Mouse (Mus musculus): Measurements from ENCODE around the gene 1110017D15Rik. TPM values are rescaled to one million over a fixed set of nuclear protein-coding genes. Genes with fewer than 3 reads are reported as not detected.

Gene 1110017D15Rik
- polyA plus RNA-seq, 2 experiments: 0.44 to 0.78 TPM

DNA sequence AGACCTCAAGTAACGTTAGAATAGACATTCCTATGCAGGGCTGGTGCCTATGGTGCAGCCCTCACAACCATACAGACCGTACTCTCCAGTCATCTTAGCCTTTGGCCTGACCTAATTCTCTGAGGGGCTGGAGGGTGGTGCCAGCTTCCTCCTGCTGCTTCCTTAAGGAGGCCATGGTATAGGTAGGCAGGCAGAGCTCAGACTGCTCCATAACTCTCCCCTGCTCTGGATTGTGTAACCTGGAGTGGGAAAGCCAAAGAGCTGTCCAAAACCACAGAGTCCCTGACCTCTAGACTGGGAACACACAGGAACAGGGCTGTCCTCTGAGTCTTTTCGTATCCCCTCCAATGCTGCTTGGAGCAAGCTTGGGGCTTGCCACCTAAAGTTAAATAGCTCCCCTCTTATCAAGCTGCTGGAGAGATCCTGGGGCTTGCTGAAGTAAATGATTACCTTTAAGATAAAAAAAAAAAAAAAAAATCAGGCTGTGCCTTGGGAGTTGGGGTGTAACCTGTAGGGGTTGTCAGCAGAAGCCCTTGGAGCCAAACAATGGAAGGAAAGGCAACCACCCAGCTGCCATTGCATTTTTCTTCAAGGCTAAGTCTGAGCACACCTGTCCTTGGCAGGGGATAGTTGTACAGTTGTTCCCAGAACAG, 23.5 kb downstream of the 1110017D15Rik start:
- Histone ChIP-seq H3K4me2 (replicated peaks; ENCODE audit: low read depth, low read length, severe bottlenecking) (no peak overlapping the region), H3K36me3 (ENCODE audit: control insufficient read depth, insufficient read depth, low read length) (no peaks in the 10 kb centered on the region), H3K9ac (ENCODE audit: low read depth, low read length, severe bottlenecking) (no peak overlapping the region), H3K27me3 (ENCODE audit: control insufficient read depth, insufficient read depth, low read length) (peaks cover 24% of the 10 kb centered on the region), H3K4me1 (ENCODE audit: control insufficient read depth, insufficient read depth, low read length) (peaks cover 10% of the 10 kb centered on the region; the same call in 1 of the 2 replicates), H3K9me3 (ENCODE audit: control insufficient read depth, low read length) (no peaks in the 10 kb centered on the region), H3K4me3 (replicated peaks; ENCODE audit: low read length) (no peak overlapping the region), H3K27ac (replicated peaks; ENCODE audit: low read depth, low read length) (no peak overlapping the region)
- WGBS: 88% methylated on average over 3 of the region's 3 CpGs
- TF ChIP-seq POLR2A (IDR thresholded peaks at IDR 0.05; ENCODE audit: borderline replicate concordance, extremely low read depth, insufficient read depth, insufficient read length): no peak
- no peak for DNase-seq (ENCODE audit: low spot score)
- no peak for ATAC-seq (ENCODE audit: low FRiP score, low read depth)

DNA sequence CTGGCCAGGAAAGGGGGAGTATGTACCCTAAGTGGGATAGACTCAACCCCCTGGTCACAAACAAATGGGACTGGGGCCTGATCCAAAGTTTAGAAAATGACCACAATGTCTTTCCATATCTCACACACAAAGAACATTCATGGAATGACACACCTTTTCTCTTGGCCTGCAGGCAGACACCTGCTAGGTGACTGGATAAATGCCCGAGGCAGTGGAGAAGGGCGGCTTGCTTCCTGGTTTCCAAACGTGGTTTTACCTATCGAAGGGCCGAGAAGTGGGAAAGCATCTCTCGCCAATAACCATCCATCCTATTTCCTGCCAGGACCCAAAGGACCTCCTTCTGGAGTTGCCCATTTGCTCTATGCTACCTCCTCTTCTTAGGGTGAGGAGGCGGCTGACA, 24.2 kb downstream of the 1110017D15Rik start:
- TF ChIP-seq POLR2A (IDR thresholded peaks at IDR 0.05; ENCODE audit: borderline replicate concordance, extremely low read depth, insufficient read depth, insufficient read length): no peak
- Histone ChIP-seq H3K9me3 (ENCODE audit: control insufficient read depth, low read length) (no peaks in the 10 kb centered on the region), H3K36me3 (ENCODE audit: control insufficient read depth, insufficient read depth, low read length) (no peaks in the 10 kb centered on the region), H3K4me1 (ENCODE audit: control insufficient read depth, insufficient read depth, low read length) (peaks cover 5% of the 10 kb centered on the region; the same call in 1 of the 2 replicates), H3K9ac (ENCODE audit: low read depth, low read length, severe bottlenecking) (no peak overlapping the region), H3K27me3 (ENCODE audit: control insufficient read depth, insufficient read depth, low read length) (peaks cover 17% of the 10 kb centered on the region), H3K4me3 (replicated peaks; ENCODE audit: low read length) (no peak overlapping the region), H3K27ac (replicated peaks; ENCODE audit: low read depth, low read length) (no peak overlapping the region), H3K4me2 (replicated peaks; ENCODE audit: low read depth, low read length, severe bottlenecking) (no peak overlapping the region)
- ATAC-seq (ENCODE audit: low FRiP score, low read depth) (no peak), DNase-seq (ENCODE audit: low spot score) (no peak)
- 84% methylated on average over 7 of the region's 7 CpGs for WGBS

DNA sequence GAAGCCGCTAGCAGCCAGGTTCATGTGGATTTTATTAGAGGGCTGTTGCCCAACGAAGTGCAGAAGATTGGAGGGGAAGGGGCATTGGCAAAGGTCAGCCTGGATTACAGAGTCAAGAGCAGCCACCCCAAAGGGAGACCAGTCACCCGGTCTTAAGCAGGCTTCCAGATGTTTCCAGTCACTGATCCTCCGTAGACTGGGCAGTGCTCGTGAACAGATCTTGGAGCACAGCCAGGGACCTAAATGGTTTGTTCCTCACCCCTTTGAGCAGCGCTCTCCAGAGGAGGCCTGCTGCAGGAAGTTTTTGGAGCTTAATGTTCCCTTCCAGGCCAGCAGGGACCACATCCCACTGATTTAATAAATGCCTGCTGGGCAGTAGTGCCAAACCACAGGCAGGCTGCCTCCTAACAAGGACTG, 35.5 kb downstream of the 1110017D15Rik start:
- peak overlapping the region; percentile 1; the same call in 1 of the 2 replicates for H3K4me2 ChIP-seq (replicated peaks; ENCODE audit: low read depth, low read length, severe bottlenecking)
- no peak for TF ChIP-seq POLR2A (IDR thresholded peaks at IDR 0.05; ENCODE audit: borderline replicate concordance, extremely low read depth, insufficient read depth, insufficient read length)
- H3K27me3 ChIP-seq (ENCODE audit: control insufficient read depth, insufficient read depth, low read length): no peaks in the 10 kb centered on the region
- H3K9ac ChIP-seq (ENCODE audit: low read depth, low read length, severe bottlenecking): no peak overlapping the region
- H3K27ac ChIP-seq (replicated peaks; ENCODE audit: low read depth, low read length): peak overlapping the region; percentile 44; the same call in 1 of the 2 replicates
- DNase-seq (ENCODE audit: low spot score): peak; percentile 83
- ATAC-seq (ENCODE audit: low FRiP score, low read depth): peak; percentile 79
- H3K4me3 ChIP-seq (replicated peaks; ENCODE audit: low read length): no peak overlapping the region
- H3K9me3 ChIP-seq (ENCODE audit: control insufficient read depth, low read length): no peaks in the 10 kb centered on the region
- no peaks in the 10 kb centered on the region for H3K36me3 ChIP-seq (ENCODE audit: control insufficient read depth, insufficient read depth, low read length)
- peaks cover 12% of the 10 kb centered on the region for H3K4me1 ChIP-seq (ENCODE audit: control insufficient read depth, insufficient read depth, low read length)
- 17% methylated on average over 6 of the region's 6 CpGs for WGBS

DNA sequence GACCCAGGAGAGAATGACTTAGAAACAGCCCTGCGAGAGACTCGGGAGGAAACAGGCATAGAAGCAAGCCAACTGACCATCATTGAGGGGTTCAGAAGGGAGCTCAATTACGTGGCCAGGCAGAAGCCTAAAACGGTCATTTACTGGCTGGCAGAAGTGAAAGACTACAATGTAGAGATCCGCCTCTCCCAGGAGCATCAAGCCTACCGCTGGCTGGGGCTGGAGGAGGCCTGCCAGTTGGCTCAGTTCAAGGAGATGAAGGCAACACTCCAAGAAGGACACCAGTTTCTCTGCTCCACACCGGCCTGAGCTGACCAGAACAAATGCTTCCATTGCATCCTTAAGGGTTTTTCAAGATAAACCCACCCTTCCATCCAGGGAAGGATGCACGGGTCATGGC, 36.9 kb downstream of the 1110017D15Rik start:
- no peaks in the 10 kb centered on the region for H3K36me3 ChIP-seq (ENCODE audit: control insufficient read depth, insufficient read depth, low read length)
- no peak overlapping the region for H3K27ac ChIP-seq (replicated peaks; ENCODE audit: low read depth, low read length)
- ATAC-seq (ENCODE audit: low FRiP score, low read depth) (no peak), DNase-seq (ENCODE audit: low spot score) (no peak)
- H3K4me1 ChIP-seq (ENCODE audit: control insufficient read depth, insufficient read depth, low read length): peaks cover 12% of the 10 kb centered on the region
- H3K9ac ChIP-seq (ENCODE audit: low read depth, low read length, severe bottlenecking): no peak overlapping the region
- H3K9me3 ChIP-seq (ENCODE audit: control insufficient read depth, low read length): no peaks in the 10 kb centered on the region
- H3K4me3 ChIP-seq (replicated peaks; ENCODE audit: low read length): no peak overlapping the region
- H3K4me2 ChIP-seq (replicated peaks; ENCODE audit: low read depth, low read length, severe bottlenecking): no peak overlapping the region
- 79% methylated on average over 8 of the region's 8 CpGs for WGBS
- no peak for TF ChIP-seq POLR2A (IDR thresholded peaks at IDR 0.05; ENCODE audit: borderline replicate concordance, extremely low read depth, insufficient read depth, insufficient read length)
- H3K27me3 ChIP-seq (ENCODE audit: control insufficient read depth, insufficient read depth, low read length): no peaks in the 10 kb centered on the region

DNA sequence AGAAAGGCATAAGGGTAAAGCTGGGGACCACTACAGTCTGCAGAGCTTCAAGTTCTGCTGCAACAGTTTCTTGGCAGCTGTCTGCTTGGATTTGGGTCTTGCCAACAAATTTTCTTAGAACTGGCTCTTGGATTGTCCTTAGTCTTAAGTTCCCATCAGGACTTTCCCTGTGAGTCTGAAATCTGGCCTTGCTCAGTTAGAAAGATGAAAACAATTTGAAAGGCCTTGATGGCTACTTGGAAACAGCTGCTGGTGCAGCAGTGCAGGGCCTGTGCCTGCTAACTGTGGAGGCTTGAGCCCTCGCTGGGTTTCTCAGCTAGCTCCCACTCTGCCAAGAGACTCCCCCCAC, 37.7 kb downstream of the 1110017D15Rik start:
- Histone ChIP-seq H3K27me3 (ENCODE audit: control insufficient read depth, insufficient read depth, low read length) (no peaks in the 10 kb centered on the region), H3K4me1 (ENCODE audit: control insufficient read depth, insufficient read depth, low read length) (peaks cover 12% of the 10 kb centered on the region), H3K4me3 (replicated peaks; ENCODE audit: low read length) (no peak overlapping the region), H3K4me2 (replicated peaks; ENCODE audit: low read depth, low read length, severe bottlenecking) (no peak overlapping the region), H3K9ac (ENCODE audit: low read depth, low read length, severe bottlenecking) (no peak overlapping the region), H3K36me3 (ENCODE audit: control insufficient read depth, insufficient read depth, low read length) (no peaks in the 10 kb centered on the region), H3K9me3 (ENCODE audit: control insufficient read depth, low read length) (no peaks in the 10 kb centered on the region), H3K27ac (replicated peaks; ENCODE audit: low read depth, low read length) (no peak overlapping the region)
- ATAC-seq (ENCODE audit: low FRiP score, low read depth): no peak
- DNase-seq (ENCODE audit: low spot score): peak; percentile 52
- no peak for TF ChIP-seq POLR2A (IDR thresholded peaks at IDR 0.05; ENCODE audit: borderline replicate concordance, extremely low read depth, insufficient read depth, insufficient read length)
- 44% methylated on average over 1 of the region's 1 CpGs for WGBS

Measured in limb, embryonic 14.5 days (tissue).